Mouse (Mus musculus): ENCODE data around the gene Tbc1d23. TPM values are rescaled to one million over a fixed set of nuclear protein-coding genes. Genes with fewer than 3 reads are reported as not detected.

Gene Tbc1d23
- polyA plus RNA-seq, 1 experiment, result 8.2 TPM

- WGBS, result 94% methylated on average over 2 of the region's 2 CpGs
- Histone ChIP-seq H3K4me3 (ENCODE audit: extremely low read depth, insufficient read depth, insufficient read length) (no peak overlapping the region), H3K27me3 (ENCODE audit: control insufficient read depth, insufficient read depth, low read length) (no peaks in the 10 kb centered on the region), H3K4me1 (ENCODE audit: control insufficient read depth, insufficient read depth, insufficient read length) (peaks cover 5% of the 10 kb centered on the region), H3K27ac (ENCODE audit: insufficient read depth, low read length) (no peak overlapping the region), H3K36me3 (ENCODE audit: control insufficient read depth, insufficient read depth, low read length) (no peaks in the 10 kb centered on the region)
- TF ChIP-seq CTCF (IDR thresholded peaks at IDR 0.05; ENCODE audit: extremely low read depth, insufficient read depth, insufficient read length, insufficient replicate concordance) (no peak), POLR2A (IDR thresholded peaks at IDR 0.05; ENCODE audit: low read depth, low read length) (no peak)
- no peak for DNase-seq (ENCODE audit: low read depth in 1 of 2, low spot score in 2 of 2)
Observed at GRCm38 (mm10) chr16:57127825-57128224, 103.5 kb downstream of the Tbc1d23 start.

GRCm38 (mm10) chr16:57126268-57126667 is 105.0 kb downstream of the Tbc1d23 start:
- H3K4me1 ChIP-seq (ENCODE audit: control insufficient read depth, insufficient read depth, insufficient read length), result peaks cover 5% of the 10 kb centered on the region
- TF ChIP-seq POLR2A (IDR thresholded peaks at IDR 0.05; ENCODE audit: low read depth, low read length), result no peak
- no peak for TF ChIP-seq CTCF (IDR thresholded peaks at IDR 0.05; ENCODE audit: extremely low read depth, insufficient read depth, insufficient read length, insufficient replicate concordance)
- no peaks in the 10 kb centered on the region for H3K27me3 ChIP-seq (ENCODE audit: control insufficient read depth, insufficient read depth, low read length)
- WGBS, result 67% methylated on average over 4 of the region's 4 CpGs
- H3K36me3 ChIP-seq (ENCODE audit: control insufficient read depth, insufficient read depth, low read length), result no peaks in the 10 kb centered on the region
- no peak overlapping the region for H3K4me3 ChIP-seq (ENCODE audit: extremely low read depth, insufficient read depth, insufficient read length)
- DNase-seq (ENCODE audit: low read depth in 1 of 2, low spot score in 2 of 2), result no peak
- no peak overlapping the region for H3K27ac ChIP-seq (ENCODE audit: insufficient read depth, low read length)

GRCm38 (mm10) chr16:57122682-57123445 is 108.4 kb downstream of the Tbc1d23 start:
- no peaks in the 10 kb centered on the region for H3K36me3 ChIP-seq (ENCODE audit: control insufficient read depth, insufficient read depth, low read length)
- H3K27me3 ChIP-seq (ENCODE audit: control insufficient read depth, insufficient read depth, low read length), result no peaks in the 10 kb centered on the region
- H3K4me3 ChIP-seq (ENCODE audit: extremely low read depth, insufficient read depth, insufficient read length), result peak overlapping the region; percentile 4; the same call in 1 of the 2 replicates
- no peak for TF ChIP-seq POLR2A (IDR thresholded peaks at IDR 0.05; ENCODE audit: low read depth, low read length)
- no peak for TF ChIP-seq CTCF (IDR thresholded peaks at IDR 0.05; ENCODE audit: extremely low read depth, insufficient read depth, insufficient read length, insufficient replicate concordance)
- no peak overlapping the region for H3K27ac ChIP-seq (ENCODE audit: insufficient read depth, low read length)
- peaks cover 2% of the 10 kb centered on the region for H3K4me1 ChIP-seq (ENCODE audit: control insufficient read depth, insufficient read depth, insufficient read length)
- DNase-seq (ENCODE audit: low read depth in 1 of 2, low spot score in 2 of 2), result no peak
- WGBS, result 16% methylated on average over 6 of the region's 6 CpGs

DNA sequence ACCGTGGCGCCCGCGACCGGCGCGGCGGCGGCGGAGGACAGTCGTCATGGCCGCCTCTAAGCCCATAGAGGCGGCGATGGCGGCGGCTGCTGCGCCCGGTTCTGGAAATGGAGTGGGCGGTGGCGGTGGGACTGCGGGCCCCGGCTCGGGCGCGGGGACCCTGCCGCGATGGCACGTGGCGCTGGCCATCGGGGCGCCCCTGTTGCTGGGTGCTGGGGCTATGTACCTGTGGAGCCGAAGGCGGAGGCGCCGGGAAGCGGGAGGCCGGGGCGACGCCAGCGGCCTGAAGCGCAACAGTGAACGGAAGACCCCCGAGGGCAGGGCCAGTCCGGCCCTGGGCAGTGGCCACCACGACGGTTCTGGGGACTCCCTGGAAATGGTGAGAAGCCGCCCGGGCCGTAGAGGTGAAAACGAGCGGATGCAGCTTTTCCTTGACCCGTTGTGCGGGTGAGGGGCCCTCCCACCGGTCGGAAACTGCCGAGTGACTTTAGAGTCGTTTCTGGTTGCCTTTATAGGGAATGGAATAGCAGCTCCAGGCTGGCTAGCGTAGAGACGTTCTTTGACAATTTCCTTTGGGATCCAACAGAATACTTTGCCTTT is 109.4 kb downstream of the Tbc1d23 start:
- WGBS, result under 1% methylated on average over 59 of the region's 59 CpGs
- H3K27ac ChIP-seq (ENCODE audit: insufficient read depth, low read length), result peak overlapping the region; percentile 86
- peaks cover 2% of the 10 kb centered on the region for H3K4me1 ChIP-seq (ENCODE audit: control insufficient read depth, insufficient read depth, insufficient read length)
- no peaks in the 10 kb centered on the region for H3K27me3 ChIP-seq (ENCODE audit: control insufficient read depth, insufficient read depth, low read length)
- no peak for DNase-seq (ENCODE audit: low read depth in 1 of 2, low spot score in 2 of 2)
- H3K4me3 ChIP-seq (ENCODE audit: extremely low read depth, insufficient read depth, insufficient read length), result peak overlapping the region; percentile 94
- no peaks in the 10 kb centered on the region for H3K36me3 ChIP-seq (ENCODE audit: control insufficient read depth, insufficient read depth, low read length)
- TF ChIP-seq POLR2A (IDR thresholded peaks at IDR 0.05; ENCODE audit: low read depth, low read length) (no peak), CTCF (IDR thresholded peaks at IDR 0.05; ENCODE audit: extremely low read depth, insufficient read depth, insufficient read length, insufficient replicate concordance) (no peak)

DNA sequence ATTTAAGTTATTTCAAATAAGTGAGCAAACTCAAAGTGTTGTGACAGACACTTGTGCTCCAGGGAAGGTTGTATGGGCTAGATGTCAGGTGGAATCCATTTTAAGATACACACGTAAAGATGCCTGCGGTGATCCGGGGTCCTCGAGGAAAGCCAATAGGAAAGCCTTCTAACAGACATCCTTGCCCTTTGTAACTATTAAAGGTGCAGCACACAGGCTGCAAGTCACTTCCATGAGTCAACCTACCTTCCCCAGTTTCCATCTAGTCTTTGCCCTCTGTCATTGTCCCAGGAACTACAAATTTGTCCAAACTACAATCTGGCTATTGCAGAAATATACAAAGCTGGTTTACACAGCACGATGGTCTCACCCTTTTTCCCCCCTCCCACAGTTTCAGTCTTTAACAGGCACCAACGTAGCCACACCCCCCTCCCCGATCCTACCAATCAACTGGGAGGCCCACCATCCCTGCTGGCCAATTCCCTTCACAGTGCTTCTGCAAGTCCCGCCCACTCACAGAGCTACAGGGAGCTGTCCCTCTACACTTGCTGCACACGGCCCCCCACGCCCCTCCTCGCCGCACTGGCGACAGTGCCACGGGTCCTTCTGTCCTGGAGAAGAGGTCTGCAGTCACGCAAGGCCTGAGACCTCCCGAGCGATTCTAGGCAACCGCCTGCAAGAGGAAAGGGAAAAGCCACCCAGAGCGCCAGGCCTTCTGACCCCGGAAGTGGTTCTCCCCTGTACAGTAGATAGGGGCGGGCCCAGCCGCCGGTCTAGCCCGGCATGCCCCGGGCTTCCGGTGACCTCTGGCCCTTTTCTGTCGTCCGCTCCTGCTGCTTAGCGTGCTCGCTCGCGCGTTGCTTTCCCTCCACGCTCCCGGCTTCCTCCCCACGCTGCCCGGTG is 110.1 kb downstream of the Tbc1d23 start, which contains the start of gene Tomm70a:
Gene Tomm70a (plus strand): TSS at position 791 of the 903 bp plus-strand sequence.
- peak within 1 kb of the TSS; percentile 94 for H3K4me3 ChIP-seq (ENCODE audit: extremely low read depth, insufficient read depth, insufficient read length)
- no peaks in the 10 kb centered on the region for H3K27me3 ChIP-seq (ENCODE audit: control insufficient read depth, insufficient read depth, low read length)
- DNase-seq (ENCODE audit: low read depth in 1 of 2, low spot score in 2 of 2), result peak; percentile 86 to 90
- TF ChIP-seq CTCF (IDR thresholded peaks at IDR 0.05; ENCODE audit: extremely low read depth, insufficient read depth, insufficient read length, insufficient replicate concordance) (no peak), POLR2A (IDR thresholded peaks at IDR 0.05; ENCODE audit: low read depth, low read length) (peak; percentile 48)
- no peaks in the 10 kb centered on the region for H3K36me3 ChIP-seq (ENCODE audit: control insufficient read depth, insufficient read depth, low read length)
- H3K27ac ChIP-seq (ENCODE audit: insufficient read depth, low read length), result peak within 1 kb of the TSS; percentile 86
- WGBS, result under 1% methylated on average over 37 of the region's 37 CpGs
- H3K4me1 ChIP-seq (ENCODE audit: control insufficient read depth, insufficient read depth, insufficient read length), result peaks cover 2% of the 10 kb centered on the region

Other genes with a start within 250 kb of the Tbc1d23 start
- gene Tmem45a2, start 160.1 kb downstream of the Tbc1d23 start, polyA plus RNA-seq (2012; rRNA removed), result not detected in 2 replicates
- gene Tomm70a, start 109.8 kb downstream of the Tbc1d23 start, polyA plus RNA-seq (2012; rRNA removed), result 5.6 and 8.7 TPM in 2 replicates
- 7.1 and 9.1 TPM in 2 replicates for gene Nit2, start 64.2 kb downstream of the Tbc1d23 start, polyA plus RNA-seq (2012; rRNA removed)
- gene Tmem30c, start 61.4 kb upstream of the Tbc1d23 start, polyA plus RNA-seq (2012; rRNA removed), result not detected in 2 replicates
- gene Filip1l, start 121.6 kb upstream of the Tbc1d23 start, polyA plus RNA-seq (2012; rRNA removed), result 14.2 and 15.3 TPM in 2 replicates

Data from spleen, adult 2 months (tissue).